Mouse (Mus musculus) kidney, adult 9 months (tissue): ENCODE data around the gene Gm13276.
A peak's percentile ranks its signal among the peaks of the same experiment; 100 is the strongest.
"Not testable (repeated sequence)": the region's sequence is repeated elsewhere in the genome, so short reads cannot be mapped to it uniquely, and the experiment has no call there.

Source experiments
- DNase-seq: peaks from one replicate; pipeline ENCODE4 v3.0.0; 2022

Gene Gm13276

GRCm38 (mm10) chr4:88788402-88788801 is 2.9 kb downstream of the Gm13276 start, which contains the start of gene Gm13277:
Gm13277 (plus strand) TSS chr4:88788632.
- peak; percentile 85 for DNase-seq

- DNase-seq, result not testable (repeated sequence)
These were observed 5.7 kb downstream of the Gm13276 start, which contains the start of gene Gm13278 for GRCm38 (mm10) chr4:88791250-88791649. Gm13278 (plus strand) TSS chr4:88791550.

GRCm38 (mm10) chr4:88793936-88794675 is 8.6 kb downstream of the Gm13276 start, which contains the start of gene Gm13275:
Gm13275 (plus strand) TSS chr4:88794487.
- peak; percentile 77 for DNase-seq

GRCm38 (mm10) chr4:88797097-88797496 is 11.6 kb downstream of the Gm13276 start, which contains the start of gene Gm13279:
Gm13279 (plus strand) TSS chr4:88797397.
- DNase-seq, result not testable (repeated sequence)

GRCm38 (mm10) chr4:88799365-88799764 is 13.9 kb downstream of the Gm13276 start, which contains the start of gene Gm13285:
Gm13285 (plus strand) TSS chr4:88799665.
- not testable (repeated sequence) for DNase-seq

- DNase-seq, result not testable (repeated sequence)
These were observed 17.4 kb downstream of the Gm13276 start, which contains the start of gene Gm13287 for GRCm38 (mm10) chr4:88802954-88803353. Gm13287 (plus strand) TSS chr4:88803254.

GRCm38 (mm10) chr4:88805231-88805630 is 19.7 kb downstream of the Gm13276 start, which contains the start of gene Gm13288:
Gm13288 (plus strand) TSS chr4:88805531.
- not testable (repeated sequence) for DNase-seq

GRCm38 (mm10) chr4:88805761-88806160 is 20.3 kb downstream of the Gm13276 start:
- peak; percentile 40 for DNase-seq

- DNase-seq, result no peak
These were observed 30.4 kb downstream of the Gm13276 start, which contains the start of gene Ifna7 for GRCm38 (mm10) chr4:88815928-88816327. Ifna7 (plus strand) TSS chr4:88816228.

- DNase-seq, result no peak
These were observed 34.1 kb downstream of the Gm13276 start, which contains the start of gene Ifna11 for GRCm38 (mm10) chr4:88819659-88820058. Ifna11 (plus strand) TSS chr4:88819959.

- peak; percentile 4 for DNase-seq
These were observed 37.5 kb downstream of the Gm13276 start for GRCm38 (mm10) chr4:88822995-88823394.

- not testable (repeated sequence) for DNase-seq
These were observed 41.6 kb downstream of the Gm13276 start, which contains the start of gene Ifna6 for GRCm38 (mm10) chr4:88827116-88827515. Ifna6 (plus strand) TSS chr4:88827416.

GRCm38 (mm10) chr4:88830523-88830922 is 45.0 kb downstream of the Gm13276 start:
- DNase-seq, result peak; percentile 21

GRCm38 (mm10) chr4:88835225-88835624 is 49.7 kb downstream of the Gm13276 start, which contains the start of gene Ifna5:
Ifna5 (plus strand) TSS chr4:88835525.
- not testable (repeated sequence) for DNase-seq
